Mouse (Mus musculus): ENCODE results near the gene Khsrp.
A peak's percentile ranks its signal among the peaks of the same experiment; 100 is the strongest.

- TF ChIP-seq CTCF (IDR thresholded peaks at IDR 0.05; ENCODE audit: control insufficient read depth, insufficient read depth, insufficient read length) (no peak), CEBPB (IDR thresholded peaks at IDR 0.05; ENCODE audit: low read depth) (no peak), USF1 (IDR thresholded peaks at IDR 0.05; ENCODE audit: low read depth) (peak; percentile 99)
These were observed 519 bp upstream of the Khsrp start for GRCm38 (mm10) chr17:57031661-57032420.

Measured in C2C12 (cell line).